In genomic region chr16:97127296-97127695, GRCm38 (mm10) we compare ENCODE assay signal across 14 mouse cellular contexts. TPM values are rescaled to one million over a fixed set of nuclear protein-coding genes. Genes with fewer than 3 reads are reported as not detected.
DNase-seq lines count a peak whose midpoint lies in the region; ATAC-seq lines count a peak whose summit lies in the region.
"Had no signal": no experiment of that assay in that cellular context is flagged by ENCODE, and none has a peak within 500 bp of the region (broad histone marks: within the 10 kb centered on the region; RNA-seq: fewer than 3 reads in every experiment).

No protein-coding gene starts in this region.

- no peaks in the 10 kb centered on the region for H3K4me1 ChIP-seq in midbrain, embryonic 15.5 days
- H3K4me1 ChIP-seq: liver, embryonic 15.5 days had no signal

- no peak overlapping the region for H3K9ac ChIP-seq in midbrain, embryonic 15.5 days
- H3K9ac ChIP-seq: hindbrain, embryonic 14.5 days; liver, embryonic 15.5 days had no signal

- no peaks in the 10 kb centered on the region for H3K36me3 ChIP-seq in midbrain, embryonic 15.5 days (replicated peaks)
- H3K36me3 ChIP-seq: liver, embryonic 15.5 days had no signal

- no peaks in the 10 kb centered on the region for H3K27me3 ChIP-seq in midbrain, embryonic 15.5 days (replicated peaks)
- H3K27me3 ChIP-seq: liver, embryonic 15.5 days had no signal

- ATAC-seq in midbrain, embryonic 15.5 days (replicated peaks), result no peak

- H3K4me3 ChIP-seq in midbrain, embryonic 15.5 days, result no peak overlapping the region
- H3K4me3 ChIP-seq: erythroblast, embryonic 14.5 days; liver, embryonic 15.5 days had no signal

- no peak overlapping the region for H3K27ac ChIP-seq in midbrain, embryonic 15.5 days
- H3K27ac ChIP-seq: hindbrain, embryonic 14.5 days; liver, embryonic 15.5 days had no signal

- peak; percentile 16 to 18 for DNase-seq in cerebellum, postnatal 10 days
- no peak for DNase-seq in cerebellum, adult 9-10 months
- DNase-seq in layer of hippocampus, adult 11-12 months (ENCODE audit: low spot score), result peak; percentile 88
- peak; percentile 86 to 90 for DNase-seq in left cerebral cortex, adult 18-20 months (ENCODE audit: low spot score in 2 of 2)
- peak; percentile 77 to 88 for DNase-seq in right cerebral cortex, postnatal 10 days (ENCODE audit: low spot score in 2 of 2)
- DNase-seq in spleen, postnatal 14 days (ENCODE audit: low spot score in 2 of 2), result no peak
- no peak for DNase-seq in spleen, postnatal 4 days (ENCODE audit: low spot score in 2 of 2)
- DNase-seq: adrenal gland, postnatal 10 days had no signal

- 85% methylated on average over 2 of the region's 2 CpGs for WGBS in midbrain, embryonic 15.5 days

- H3K4me2 ChIP-seq in midbrain, embryonic 15.5 days, result no peak overlapping the region
- H3K4me2 ChIP-seq: hindbrain, embryonic 14.5 days; liver, embryonic 15.5 days had no signal

- no peaks in the 10 kb centered on the region for H3K9me3 ChIP-seq in midbrain, embryonic 15.5 days
- H3K9me3 ChIP-seq: liver, embryonic 15.5 days had no signal

RNA-seq across cellular contexts. Expression of gene Dscam, which starts 43.3 kb away (rescaled TPM):
- 10 to 100 TPM; 35.7 to 37.9 TPM for total RNA-seq in left cerebral cortex, adult 18-20 months (2021)
- 16.2 and 16.9 TPM in 2 replicates for polyA plus RNA-seq in midbrain, embryonic 15.5 days (2015; fragmentation: Nextera tagmentation; extraction: Ambion mirVana)
- polyA plus RNA-seq: erythroblast, embryonic 14.5 days; heart, postnatal 0 days; kidney, embryonic 14.5 days; liver, embryonic 15.5 days had no signal

Comparison
In these comparisons a context has a peak if more than half of its experiments do, and no peak if none do; other contexts are left out.
1. DNase-seq: peak in cerebellum, postnatal 10 days (2 of 2), layer of hippocampus, adult 11-12 months (single experiment), left cerebral cortex, adult 18-20 months (2 of 2) and right cerebral cortex, postnatal 10 days (2 of 2); none in cerebellum, adult 9-10 months (single experiment), spleen, postnatal 14 days (0 of 2) and spleen, postnatal 4 days (0 of 2).